Mouse (Mus musculus): ENCODE measurements around the gene Tshr. TPM values are rescaled to one million over a fixed set of nuclear protein-coding genes. Genes with fewer than 3 reads are reported as not detected.
A peak's percentile ranks its signal among the peaks of the same experiment; 100 is the strongest.
"Not testable (repeated sequence)": the region's sequence is repeated elsewhere in the genome, so short reads cannot be mapped to it uniquely, and the experiment has no call there.

Gene Tshr
- polyA plus RNA-seq, 1 experiment from 2014 or later = not detected

DNA sequence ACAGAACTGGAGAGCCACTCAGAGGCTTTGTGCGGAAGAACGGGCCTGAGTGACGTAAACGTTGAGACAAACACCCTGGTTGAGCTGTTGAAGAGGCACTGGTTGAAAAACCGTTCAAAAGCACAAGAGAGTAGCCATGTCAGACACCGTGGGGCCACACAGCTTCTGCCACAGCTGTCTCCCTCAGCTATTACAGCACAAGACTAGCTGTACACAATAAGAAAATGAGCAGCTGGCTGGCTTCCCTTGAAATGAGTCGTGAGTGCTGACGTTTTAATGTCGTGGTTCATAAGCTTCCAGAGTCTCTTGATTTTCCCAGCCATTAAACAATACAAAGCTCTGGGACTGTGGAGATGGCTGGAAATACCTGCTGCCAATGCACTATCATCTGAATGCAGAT, 165.1 kb downstream of the Tshr start:
- no peak overlapping the region for H3K4me3 ChIP-seq (ENCODE audit: inconsistent target)
- H3K27ac ChIP-seq = no peak overlapping the region
- WGBS (ENCODE audit: missing documents) = 91% methylated on average over 9 of the region's 9 CpGs
- no peaks in the 10 kb centered on the region for H3K36me3 ChIP-seq (ENCODE audit: inconsistent target)
- no peaks in the 10 kb centered on the region for H3K79me2 ChIP-seq (ENCODE audit: inconsistent target)

DNA sequence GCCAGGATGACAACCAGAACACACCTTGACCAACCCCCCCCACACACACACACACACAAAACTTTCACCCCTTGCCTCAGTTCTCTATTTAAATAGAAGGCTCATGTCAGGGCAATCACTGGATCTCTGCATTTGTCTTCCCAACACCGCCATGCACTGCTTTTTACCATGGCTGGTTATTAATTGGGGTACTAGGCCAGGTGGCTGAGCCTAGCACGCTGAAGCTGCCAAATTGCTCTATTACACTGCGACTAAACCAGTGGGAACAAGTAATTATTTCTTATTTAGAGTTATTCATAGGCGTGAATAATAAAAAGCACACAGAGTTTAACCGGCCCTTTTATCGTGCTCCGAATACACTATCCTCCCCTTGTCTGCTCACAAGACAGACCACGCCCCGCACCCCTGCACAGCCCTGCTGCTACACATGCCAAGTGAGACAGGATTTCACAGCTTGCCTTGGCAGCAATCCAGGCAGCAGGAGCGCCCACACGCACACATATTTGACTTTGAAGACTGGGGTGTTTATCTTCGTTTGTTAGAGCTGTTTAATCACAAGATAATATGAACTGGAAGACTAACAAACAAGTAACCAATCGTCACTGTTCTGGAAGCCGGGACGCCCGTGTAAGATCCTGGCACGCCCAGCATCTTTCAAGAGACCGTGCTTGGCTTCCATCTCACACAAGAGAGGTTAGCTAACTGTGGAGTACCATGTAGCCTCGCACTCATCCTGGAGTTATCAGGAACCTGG, 167.6 kb downstream of the Tshr start:
- Histone ChIP-seq H3K4me3 (ENCODE audit: inconsistent target) (no peak overlapping the region), H3K27ac (no peak overlapping the region), H3K79me2 (ENCODE audit: inconsistent target) (no peaks in the 10 kb centered on the region), H3K36me3 (ENCODE audit: inconsistent target) (no peaks in the 10 kb centered on the region)
- 89% methylated on average over 19 of the region's 19 CpGs for WGBS (ENCODE audit: missing documents)

DNA sequence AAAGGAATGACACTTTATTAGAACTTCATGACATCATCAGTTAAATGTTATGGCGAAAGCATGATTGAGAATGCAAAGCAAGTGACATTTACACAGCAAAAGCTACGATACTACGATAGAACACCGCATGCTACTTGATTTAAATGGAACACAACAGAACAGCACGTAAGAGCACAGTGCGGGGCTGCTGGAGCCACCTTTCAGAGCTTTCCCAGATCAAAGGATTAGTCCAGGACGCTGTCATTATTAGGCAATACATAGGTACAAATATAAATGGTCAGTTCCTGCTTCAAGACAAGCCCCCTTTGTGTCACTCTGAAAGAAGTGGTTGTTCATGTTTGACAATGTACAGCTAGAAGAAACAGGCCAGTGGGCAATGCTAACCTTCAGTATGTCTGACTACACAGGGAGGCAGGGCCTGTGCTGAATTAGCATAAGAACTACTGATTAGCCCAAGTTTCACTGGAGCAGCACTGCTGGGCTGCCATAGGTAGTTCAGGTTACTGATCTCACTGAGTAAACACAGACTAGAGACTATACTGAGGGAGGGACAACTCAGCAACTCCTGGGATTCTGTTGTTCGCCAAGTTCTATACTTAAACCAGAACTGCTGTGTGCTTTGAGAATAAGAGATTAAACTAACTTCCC, 173.1 kb downstream of the Tshr start:
- H3K27ac ChIP-seq; H3K79me2 ChIP-seq (ENCODE audit: inconsistent target); H3K4me3 ChIP-seq (ENCODE audit: inconsistent target): not testable (repeated sequence)
- H3K36me3 ChIP-seq (ENCODE audit: inconsistent target) = peaks cover 28% of the 10 kb centered on the region; the same call in 1 of the 2 replicates
- 96% methylated on average over 5 of the region's 8 CpGs for WGBS (ENCODE audit: missing documents)

GRCm38 (mm10) chr12:91558152-91558551, 173.8 kb downstream of the Tshr start:
- H3K4me3 ChIP-seq (ENCODE audit: inconsistent target); H3K79me2 ChIP-seq (ENCODE audit: inconsistent target); H3K27ac ChIP-seq: not testable (repeated sequence)
- peaks cover 35% of the 10 kb centered on the region for H3K36me3 ChIP-seq (ENCODE audit: inconsistent target)
- 92% methylated on average over 4 of the region's 4 CpGs for WGBS (ENCODE audit: missing documents)

GRCm38 (mm10) chr12:91567145-91567544, 182.8 kb downstream of the Tshr start:
- Histone ChIP-seq H3K27ac (no peak overlapping the region), H3K79me2 (ENCODE audit: inconsistent target) (peaks cover 57% of the 10 kb centered on the region), H3K36me3 (ENCODE audit: inconsistent target) (peaks cover 72% of the 10 kb centered on the region), H3K4me3 (ENCODE audit: inconsistent target) (no peak overlapping the region)
- WGBS (ENCODE audit: missing documents) = 94% methylated on average over 4 of the region's 4 CpGs

DNA sequence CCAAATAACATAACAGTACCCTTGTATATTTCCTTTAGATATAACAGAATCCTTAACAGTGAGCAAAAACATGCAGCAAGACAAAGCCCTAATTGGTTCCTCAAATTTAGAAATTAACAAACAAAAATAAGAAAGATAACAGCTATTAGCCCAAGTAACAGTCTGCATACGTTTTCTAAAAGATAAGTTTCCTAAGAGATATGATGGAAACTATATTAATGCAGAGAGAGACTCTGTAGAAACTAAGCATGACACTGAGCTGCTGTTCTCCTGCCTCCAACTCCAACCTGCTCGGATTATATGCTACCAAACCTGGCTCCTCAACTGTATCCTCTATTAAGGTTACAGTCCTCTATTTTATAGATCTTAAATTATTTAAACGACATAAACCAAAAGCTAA, 184.9 kb downstream of the Tshr start:
- 97% methylated on average over 3 of the region's 3 CpGs for WGBS (ENCODE audit: missing documents)

GRCm38 (mm10) chr12:91571708-91572107, 187.3 kb downstream of the Tshr start:
- H3K36me3 ChIP-seq (ENCODE audit: inconsistent target) = peaks cover 86% of the 10 kb centered on the region
- H3K4me3 ChIP-seq (ENCODE audit: inconsistent target) = no peak overlapping the region
- peaks cover 64% of the 10 kb centered on the region for H3K79me2 ChIP-seq (ENCODE audit: inconsistent target)
- WGBS (ENCODE audit: missing documents) = 94% methylated on average over 2 of the region's 2 CpGs
- no peak overlapping the region for H3K27ac ChIP-seq

More for the DNA sequence above, 184.9 kb downstream of the Tshr start:
- Histone ChIP-seq H3K79me2 (ENCODE audit: inconsistent target) (peaks cover 64% of the 10 kb centered on the region), H3K27ac (no peak overlapping the region), H3K4me3 (ENCODE audit: inconsistent target) (no peak overlapping the region), H3K36me3 (ENCODE audit: inconsistent target) (peaks cover 81% of the 10 kb centered on the region)

GRCm38 (mm10) chr12:91579665-91580064, 195.3 kb downstream of the Tshr start:
- peaks cover 37% of the 10 kb centered on the region for H3K36me3 ChIP-seq (ENCODE audit: inconsistent target)
- no peak overlapping the region for H3K4me3 ChIP-seq (ENCODE audit: inconsistent target)
- peaks cover 100% of the 10 kb centered on the region for H3K79me2 ChIP-seq (ENCODE audit: inconsistent target)
- no peak overlapping the region for H3K27ac ChIP-seq
- 71% methylated on average over 2 of the region's 2 CpGs for WGBS (ENCODE audit: missing documents)

DNA sequence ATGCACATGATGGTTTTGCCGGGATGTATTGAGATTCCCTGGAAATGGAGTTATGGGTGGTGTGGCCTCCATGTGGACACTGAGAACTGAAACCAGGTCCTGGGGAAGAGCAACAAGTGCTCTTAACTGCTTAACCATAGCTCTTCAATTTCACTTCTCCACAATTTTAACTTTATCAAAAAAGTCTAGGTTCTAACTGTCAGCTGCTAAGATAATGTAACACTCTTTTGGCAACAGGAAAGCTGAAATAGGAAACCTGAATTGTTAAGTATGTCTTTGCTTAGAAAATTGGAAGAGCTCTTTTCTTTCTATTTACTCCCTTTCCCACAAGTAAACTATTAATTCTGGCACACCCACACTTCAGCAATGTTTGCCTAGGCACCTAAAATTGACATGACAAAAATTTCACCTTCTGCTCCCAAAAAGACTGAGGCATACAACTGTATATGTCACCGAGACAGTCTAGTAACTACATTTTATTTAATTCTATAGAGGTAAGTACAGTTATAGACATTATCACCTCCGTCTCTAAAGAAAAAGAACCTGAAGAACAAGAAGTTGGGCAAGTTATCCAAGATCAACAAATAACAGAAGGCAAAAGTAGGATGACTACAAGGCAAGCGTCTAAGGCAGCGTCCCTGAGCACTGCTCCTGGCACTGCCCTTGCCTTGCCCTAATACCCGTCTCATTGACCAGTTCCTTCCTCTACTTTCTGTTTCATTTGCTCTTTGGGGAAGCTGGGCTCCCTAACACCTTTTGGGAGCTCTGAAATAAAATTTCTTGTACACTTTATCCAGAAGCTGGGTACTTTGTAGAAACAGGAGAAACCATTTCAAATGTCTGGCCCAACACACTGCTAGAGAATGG, 197.1 kb downstream of the Tshr start:
- Histone ChIP-seq H3K79me2 (ENCODE audit: inconsistent target) (peaks cover 97% of the 10 kb centered on the region), H3K36me3 (ENCODE audit: inconsistent target) (peaks cover 20% of the 10 kb centered on the region; the same call in 1 of the 2 replicates), H3K27ac (peak overlapping the region; percentile 17), H3K4me3 (ENCODE audit: inconsistent target) (no peak overlapping the region)
- WGBS (ENCODE audit: missing documents) = 22% methylated on average over 6 of the region's 6 CpGs

DNA sequence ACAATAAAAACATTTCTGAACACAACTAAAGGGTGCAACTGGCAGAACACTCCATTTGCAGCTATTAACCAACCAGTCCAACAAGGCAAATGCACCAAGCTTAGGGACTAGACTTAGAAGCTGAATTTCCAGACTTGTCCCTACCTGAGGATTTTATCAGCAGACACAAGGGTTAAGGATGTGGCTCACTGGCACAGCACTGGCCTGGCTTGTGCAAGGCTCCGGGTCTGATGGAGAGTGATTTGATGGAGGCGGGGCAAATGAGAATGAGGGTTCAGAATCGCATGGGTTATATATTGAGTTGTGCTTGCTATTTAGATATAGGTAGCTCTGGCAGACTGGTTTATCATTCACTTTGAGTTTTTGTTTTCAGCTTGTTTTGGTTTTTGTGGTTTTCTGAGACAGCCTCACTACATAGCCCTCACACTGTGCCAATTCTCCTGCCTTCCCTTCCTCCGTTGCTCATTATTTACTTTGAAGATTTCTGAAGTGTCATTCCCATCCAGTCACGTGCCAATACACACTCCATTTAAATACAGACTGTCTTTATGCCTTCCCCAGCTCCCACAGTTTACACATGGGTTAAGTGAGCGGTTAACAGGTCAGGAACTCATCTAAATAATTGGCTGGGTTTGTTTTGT, 198.1 kb downstream of the Tshr start:
- Histone ChIP-seq H3K4me3 (ENCODE audit: inconsistent target) (no peak overlapping the region), H3K36me3 (ENCODE audit: inconsistent target) (peaks cover 13% of the 10 kb centered on the region; the same call in 1 of the 2 replicates), H3K79me2 (ENCODE audit: inconsistent target) (peaks cover 97% of the 10 kb centered on the region), H3K27ac (peak overlapping the region; percentile 17)
- WGBS (ENCODE audit: missing documents) = 53% methylated on average over 6 of the region's 6 CpGs

DNA sequence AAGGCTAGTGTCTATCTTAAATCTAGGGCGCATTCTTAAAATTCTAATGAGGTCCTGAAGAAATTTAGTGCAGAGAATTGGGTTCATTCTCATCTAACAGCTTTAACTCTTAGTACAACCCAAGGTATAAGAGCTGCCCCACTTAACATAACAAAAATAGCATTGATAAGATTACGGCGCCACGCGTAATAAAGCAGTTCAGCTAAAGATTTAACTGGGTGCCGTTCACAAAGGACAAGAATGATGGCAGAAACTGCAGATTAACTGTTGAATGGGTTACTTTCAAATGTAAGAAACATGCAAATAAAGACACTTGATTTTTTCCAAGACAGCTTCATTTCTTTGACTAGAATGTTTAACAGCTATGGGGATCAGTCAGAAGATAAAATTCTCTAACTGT, 199.0 kb downstream of the Tshr start:
- H3K79me2 ChIP-seq (ENCODE audit: inconsistent target) = peaks cover 95% of the 10 kb centered on the region
- H3K4me3 ChIP-seq (ENCODE audit: inconsistent target) = no peak overlapping the region
- H3K27ac ChIP-seq = no peak overlapping the region
- peaks cover 13% of the 10 kb centered on the region; the same call in 1 of the 2 replicates for H3K36me3 ChIP-seq (ENCODE audit: inconsistent target)
- 97% methylated on average over 6 of the region's 6 CpGs for WGBS (ENCODE audit: missing documents)

DNA sequence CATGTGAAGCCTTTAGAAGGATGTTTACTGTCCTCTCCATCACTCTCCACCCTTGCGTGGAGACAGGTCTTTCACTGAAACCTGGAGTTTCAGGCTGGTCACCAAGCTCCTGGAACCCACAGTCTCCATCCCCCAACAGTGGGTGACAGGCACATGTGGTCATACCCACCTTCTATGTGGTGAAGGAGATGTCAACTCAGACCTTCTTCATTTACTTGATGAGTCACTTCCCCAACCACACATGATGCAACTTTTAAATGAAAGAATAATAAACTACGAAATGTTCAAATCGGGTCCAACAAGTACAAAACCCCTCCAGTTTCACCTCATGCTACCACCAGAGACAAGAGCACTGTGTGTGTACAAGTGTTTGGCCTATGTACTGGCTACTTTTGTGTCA, 200.8 kb downstream of the Tshr start:
- Histone ChIP-seq H3K36me3 (ENCODE audit: inconsistent target) (peaks cover 10% of the 10 kb centered on the region; the same call in 1 of the 2 replicates), H3K27ac (peak overlapping the region; percentile 40), H3K4me3 (ENCODE audit: inconsistent target) (no peak overlapping the region), H3K79me2 (ENCODE audit: inconsistent target) (peaks cover 83% of the 10 kb centered on the region)
- WGBS (ENCODE audit: missing documents) = 11% methylated on average over 3 of the region's 3 CpGs

- H3K4me3 ChIP-seq (ENCODE audit: inconsistent target) = not testable (repeated sequence)
- WGBS (ENCODE audit: missing documents) = 83% methylated on average over 4 of the region's 4 CpGs
- Histone ChIP-seq H3K79me2 (ENCODE audit: inconsistent target) (peaks cover 76% of the 10 kb centered on the region), H3K36me3 (ENCODE audit: inconsistent target) (peaks cover 10% of the 10 kb centered on the region; the same call in 1 of the 2 replicates), H3K27ac (peak overlapping the region; percentile 40)
Measured at GRCm38 (mm10) chr12:91585815-91586214, 201.5 kb downstream of the Tshr start.

- peak overlapping the region; percentile 91 for H3K27ac ChIP-seq
- peaks cover 10% of the 10 kb centered on the region; the same call in 1 of the 2 replicates for H3K36me3 ChIP-seq (ENCODE audit: inconsistent target)
- H3K4me3 ChIP-seq (ENCODE audit: inconsistent target) = peak overlapping the region; percentile 75
- 68% methylated on average over 3 of the region's 3 CpGs for WGBS (ENCODE audit: missing documents)
- H3K79me2 ChIP-seq (ENCODE audit: inconsistent target) = peaks cover 64% of the 10 kb centered on the region
Measured at GRCm38 (mm10) chr12:91587077-91587476, 202.7 kb downstream of the Tshr start.

Data from macrophage (primary cell).